Mouse (Mus musculus) gastrocnemius, adult 18-20 months (tissue): ENCODE measurements at regions not wholly inside any gene's neighbourhood (a gene's known extent, or its start where the extent isn't known, plus 50 kb on each side); places are given as distances from the start of the nearest gene placed in this dataset.

Experiments
- DNase-seq: peaks from one replicate; pipeline ENCODE4 v3.0.0; 2021; ENCODE audit warnings: low spot score

DNA sequence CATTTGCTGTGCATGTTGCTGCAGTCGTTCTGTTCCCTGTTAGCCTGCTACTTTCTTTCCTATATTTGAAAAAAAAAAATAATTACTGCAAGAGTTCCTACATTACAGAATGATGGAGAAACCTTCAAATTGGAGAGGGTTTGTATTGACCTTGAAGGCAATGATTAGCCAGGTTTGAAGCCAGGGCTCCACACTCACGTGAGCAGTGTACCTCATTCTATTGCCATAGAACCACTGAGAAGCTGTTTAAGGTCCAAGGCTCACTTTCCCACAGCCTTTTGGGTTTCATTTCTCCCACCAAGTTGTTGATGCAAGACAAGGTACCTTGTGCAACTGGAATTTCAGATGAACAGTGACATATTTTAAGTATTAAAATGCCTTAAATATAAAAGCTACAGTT, 1095.2 kb downstream of the Car8 start:
- no peak for DNase-seq

DNA sequence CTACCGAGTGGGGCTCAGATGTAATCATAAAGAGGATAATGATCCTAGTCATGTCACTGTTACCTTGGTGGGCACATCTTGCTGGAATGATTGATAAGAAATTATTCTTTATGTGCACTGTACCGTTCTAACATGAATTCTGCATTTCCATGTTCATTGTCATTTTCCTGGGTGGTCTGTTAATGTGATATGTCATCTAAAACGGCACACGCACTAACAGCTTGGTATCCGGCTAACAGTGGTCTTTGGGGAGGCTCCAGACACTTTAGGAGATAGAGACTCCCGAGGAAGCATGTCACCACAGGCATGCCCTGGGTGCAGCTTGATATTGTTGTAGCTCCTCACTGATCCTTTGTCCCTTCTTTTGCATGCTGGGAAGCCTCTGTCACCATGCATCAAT, 1096.1 kb downstream of the Car8 start:
- no peak for DNase-seq

DNA sequence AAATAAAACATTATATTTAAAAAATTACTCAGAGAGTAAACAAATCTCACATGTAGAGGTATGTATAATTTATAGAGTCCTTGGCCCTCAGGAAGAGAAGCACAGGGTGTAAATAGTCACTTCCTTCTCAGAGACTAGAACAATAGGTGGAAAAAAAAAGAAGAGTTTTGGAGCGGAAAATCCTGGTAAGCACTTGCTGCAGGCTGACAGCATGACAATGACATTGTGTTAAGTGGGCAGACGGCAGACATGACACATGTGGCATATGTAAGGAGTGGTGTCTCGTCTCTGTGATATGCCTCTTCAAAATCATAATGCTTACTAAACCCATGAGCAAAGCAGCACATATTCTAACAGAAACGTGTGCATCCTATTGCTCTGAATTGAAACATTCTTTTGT, 1126.7 kb downstream of the Car8 start:
- no peak for DNase-seq

DNA sequence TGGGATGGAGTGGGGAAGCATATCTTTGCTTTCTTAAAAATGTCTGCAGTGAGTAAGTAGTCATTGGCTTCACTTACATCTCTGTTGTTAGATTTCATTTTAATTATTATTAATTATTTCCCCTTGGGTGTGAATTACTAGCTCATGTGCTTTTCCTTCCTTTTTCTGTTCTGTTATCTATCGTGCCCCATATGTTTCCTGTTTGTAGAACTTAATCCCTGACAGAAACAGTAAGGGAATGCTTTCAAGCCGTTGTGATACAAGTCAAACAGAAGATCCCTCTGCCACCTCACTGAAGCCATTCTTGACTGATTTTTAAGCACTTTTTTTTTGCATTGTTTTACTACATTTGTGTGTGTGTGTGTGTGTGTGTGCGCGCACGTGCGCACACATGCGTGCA, 1145.9 kb downstream of the Car8 start:
- no peak for DNase-seq

DNA sequence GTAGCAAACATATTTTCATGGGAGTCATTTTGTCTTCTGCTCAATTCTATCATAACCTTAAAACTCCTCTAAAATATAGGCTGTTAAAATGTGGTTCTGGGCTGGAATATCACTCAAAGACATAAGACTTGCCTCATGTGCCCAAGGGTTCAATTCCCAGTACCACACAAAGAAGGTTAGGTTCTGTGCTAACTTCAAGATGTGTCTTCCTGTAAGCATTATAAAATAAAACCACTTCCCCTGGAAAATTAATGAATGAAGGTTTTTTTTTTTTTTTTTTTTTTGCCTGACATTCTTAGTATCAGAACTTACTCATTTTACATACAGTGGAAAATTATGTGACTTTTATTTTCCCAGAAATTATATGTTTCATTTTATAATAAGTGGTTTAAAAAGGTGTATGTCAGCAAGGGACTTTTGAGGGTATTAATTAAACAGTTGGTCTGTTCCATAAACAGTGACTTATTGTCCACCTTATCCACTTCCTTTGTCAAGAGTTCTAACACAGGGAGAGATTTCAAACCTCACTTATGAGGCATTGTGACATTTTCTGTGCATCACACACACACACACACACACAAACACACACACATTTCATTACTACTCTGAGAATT, 1147.5 kb downstream of the Car8 start:
- DNase-seq: no peak
